Mouse (Mus musculus) myocyte (in vitro differentiated cells): Measurements from ENCODE around the gene Gprasp2.

Source experiments
- MAX ChIP-seq: IDR thresholded peaks from one replicate; pipeline ENCODE4 v1.6.1; 2011; ENCODE audit warnings: low read depth, mild to moderate bottlenecking, control low read depth
- POLR2A ChIP-seq: IDR thresholded peaks from one replicate; pipeline ENCODE4 v1.6.1; 2011; ENCODE audit warnings: low read depth, mild to moderate bottlenecking, control low read depth, moderate library complexity; ENCODE audit not compliant: insufficient read length
- POLR2AphosphoS2 ChIP-seq: IDR thresholded peaks from one replicate; pipeline ENCODE4 v1.6.1; 2011; ENCODE audit warnings: low read depth, control low read depth; ENCODE audit not compliant: insufficient read length
- REST ChIP-seq: IDR thresholded peaks from one replicate; pipeline ENCODE4 v1.6.1; 2011; ENCODE audit warnings: mild to moderate bottlenecking, control low read depth, moderate library complexity; ENCODE audit not compliant: insufficient read depth, insufficient read length
- TCF12 ChIP-seq: IDR thresholded peaks from one replicate; pipeline ENCODE4 v1.6.1; 2011; ENCODE audit warnings: mild to moderate bottlenecking, control low read depth; ENCODE audit not compliant: poor library complexity, insufficient read depth, severe bottlenecking
- USF1 ChIP-seq: IDR thresholded peaks from one replicate; pipeline ENCODE4 v1.6.1; 2011; ENCODE audit warnings: low read depth, mild to moderate bottlenecking, control low read depth, moderate library complexity

- TF ChIP-seq POLR2A (no peak), POLR2AphosphoS2 (no peak), TCF12 (peak; percentile 54), REST (no peak), MAX (no peak), USF1 (no peak)
These were observed 46.5 kb upstream of the Gprasp2 start for GRCm38 (mm10) chrX:135792326-135792725.
